In the genomic region with DNA sequence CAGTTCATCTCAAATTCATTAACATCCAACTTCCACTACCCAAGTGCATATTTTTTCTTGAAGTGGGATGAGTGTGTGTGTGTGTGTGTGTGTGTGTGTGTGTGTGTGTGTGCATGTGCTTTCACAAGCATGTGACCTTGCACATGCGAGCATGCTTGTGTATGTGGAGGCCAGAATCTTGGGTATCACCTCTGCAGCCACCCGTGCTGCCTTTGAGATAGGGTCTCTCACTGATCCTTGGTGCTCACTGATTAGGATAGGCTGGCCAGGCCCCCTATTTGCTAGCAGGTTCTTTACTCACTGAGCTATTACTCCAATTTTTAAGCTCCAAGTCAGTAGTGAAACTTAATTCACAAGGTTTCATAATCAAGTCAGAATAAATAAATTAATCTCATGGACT, we compare ENCODE assay signal across 26 mouse cellular contexts. TPM values are rescaled to one million over a fixed set of nuclear protein-coding genes. Genes with fewer than 3 reads are reported as not detected.
DNase-seq lines count a peak whose midpoint lies in the region; ATAC-seq and TF ChIP-seq lines count a peak whose summit lies in the region.
"Had no signal": no experiment of that assay in that cellular context is flagged by ENCODE, and none has a peak within 500 bp of the region (broad histone marks: within the 10 kb centered on the region; RNA-seq: fewer than 3 reads in every experiment).

No protein-coding gene starts in this region.

- H3K4me2 ChIP-seq in liver, embryonic 11.5 days, result peak overlapping the region; percentile 8; the same call in 1 of the 2 replicates
- no peak overlapping the region for H3K4me2 ChIP-seq in liver, embryonic 15.5 days
- H3K4me2 ChIP-seq: heart, embryonic 11.5 days; heart, embryonic 15.5 days; hindbrain, embryonic 14.5 days had no signal

- no peak for TF ChIP-seq POLR2A in MEL (IDR thresholded peaks at IDR 0.05; ENCODE audit: control insufficient read depth in 1 of 2, insufficient read depth in 1 of 2, low read depth in 1 of 2, low read length in 2 of 2, poor library complexity in 1 of 2)

- 0 out of 4 replicates have a peak, but pooled peaks of 1 of the 2 experiments have one; percentile 33 for TF ChIP-seq EP300 in MEL (IDR thresholded peaks at IDR 0.05; ENCODE audit: low read depth in 1 of 2, low read length in 2 of 2)

- no peaks in the 10 kb centered on the region for H3K27me3 ChIP-seq in MEL (ENCODE audit: control insufficient read depth in 1 of 2, insufficient read depth in 2 of 2, low read length in 2 of 2)
- H3K27me3 ChIP-seq in liver, embryonic 11.5 days (replicated peaks; ENCODE audit: control insufficient read depth, insufficient read depth, low read length), result no peaks in the 10 kb centered on the region
- no peaks in the 10 kb centered on the region for H3K27me3 ChIP-seq in liver, embryonic 15.5 days
- H3K27me3 ChIP-seq: heart, embryonic 15.5 days; Patski had no signal

- H3K9me3 ChIP-seq in MEL (replicated peaks; ENCODE audit: insufficient read depth, low read length), result no peaks in the 10 kb centered on the region
- H3K9me3 ChIP-seq in liver, embryonic 11.5 days (ENCODE audit: control insufficient read depth, low read length), result no peaks in the 10 kb centered on the region
- no peaks in the 10 kb centered on the region for H3K9me3 ChIP-seq in liver, embryonic 15.5 days (replicated peaks)
- H3K9me3 ChIP-seq: embryonic facial prominence, embryonic 10.5 days; forebrain, embryonic 10.5 days; heart, embryonic 15.5 days; hindbrain, embryonic 10.5 days had no signal

- H3K36me3 ChIP-seq in MEL (ENCODE audit: control insufficient read depth in 1 of 2, insufficient read depth in 2 of 2, low read length in 2 of 2), result peaks cover 4 to 15% of the 10 kb centered on the region in 2 experiments; a peak in 3 of 4 replicates
- H3K36me3 ChIP-seq in liver, embryonic 11.5 days (ENCODE audit: control insufficient read depth, insufficient read depth, low read length), result no peaks in the 10 kb centered on the region
- 0 out of 2 replicates have a peak, but pooled peaks cover 5% of the 10 kb centered on the region for H3K36me3 ChIP-seq in liver, embryonic 15.5 days (replicated peaks)
- H3K36me3 ChIP-seq: embryonic facial prominence, embryonic 10.5 days; forebrain, embryonic 10.5 days; hindbrain, embryonic 10.5 days had no signal

- ATAC-seq in liver, embryonic 11.5 days (replicated peaks; ENCODE audit: low FRiP score), result peak; percentile 89
- ATAC-seq in liver, embryonic 15.5 days (ENCODE audit: insufficient read depth), result peak; percentile 78
- peak; percentile 73 for ATAC-seq in megakaryocyte-erythroid progenitor cell, adult 5-6 weeks (replicated peaks; ENCODE audit: low FRiP score, low TSS enrichment, poor library complexity, severe bottlenecking)
- ATAC-seq: activated CD4-positive, CD25-positive, alpha-beta regulatory T cell, adult 4 months; forebrain, embryonic 14.5 days; Patski had no signal

- H3K27ac ChIP-seq in MEL (ENCODE audit: control insufficient read depth, low read depth, low read length), result no peak overlapping the region
- H3K27ac ChIP-seq in liver, embryonic 11.5 days (ENCODE audit: low read depth, low read length), result no peak overlapping the region
- no peak overlapping the region; the same call in 1 of the 2 replicates for H3K27ac ChIP-seq in liver, embryonic 15.5 days (replicated peaks)
- H3K27ac ChIP-seq: embryonic facial prominence, embryonic 10.5 days; forebrain, embryonic 10.5 days; heart, adult 2 months; heart, embryonic 15.5 days; hindbrain, embryonic 10.5 days; hindbrain, embryonic 14.5 days had no signal

- no peak for DNase-seq in MEL (ENCODE audit: low read depth, low spot score)
- DNase-seq in liver, embryonic 11.5 days (ENCODE audit: low spot score), result no peak
- DNase-seq in kidney, adult 9 months, result no peak
- DNase-seq in adrenal gland, postnatal 10 days, result no peak
- DNase-seq in gastrocnemius, postnatal 4 days (ENCODE audit: low spot score in 2 of 2), result no peak
- DNase-seq: adrenal gland, postnatal 36 days; cerebellum, adult 2 months; cerebellum, postnatal 10 days; gastrocnemius, postnatal 36 days; heart, adult 2 months had no signal

- H3K4me3 ChIP-seq in MEL (ENCODE audit: control insufficient read depth in 1 of 2, insufficient read depth in 1 of 2, low read depth in 2 of 2, low read length in 2 of 2), result no peak overlapping the region
- no peak overlapping the region for H3K4me3 ChIP-seq in liver, embryonic 11.5 days (ENCODE audit: low read depth, low read length)
- no peak overlapping the region for H3K4me3 ChIP-seq in liver, embryonic 15.5 days (replicated peaks)
- H3K4me3 ChIP-seq: embryonic facial prominence, embryonic 10.5 days; forebrain, embryonic 10.5 days; heart, adult 2 months; heart, embryonic 15.5 days; hindbrain, embryonic 10.5 days had no signal

- H3K79me2 ChIP-seq in MEL (ENCODE audit: control insufficient read depth, insufficient read depth, low read length, poor library complexity), result peaks cover 16% of the 10 kb centered on the region; the same call in 1 of the 2 replicates

- no peak for TF ChIP-seq RAD21 in MEL (IDR thresholded peaks at IDR 0.05; ENCODE audit: low read depth, low read length)

- no peak overlapping the region for H3K9ac ChIP-seq in MEL (ENCODE audit: control insufficient read depth, low read depth, low read length, poor library complexity, severe bottlenecking)
- H3K9ac ChIP-seq in liver, embryonic 11.5 days (ENCODE audit: low read depth, low read length), result no peak overlapping the region
- no peak overlapping the region for H3K9ac ChIP-seq in liver, embryonic 15.5 days
- H3K9ac ChIP-seq: heart, embryonic 15.5 days; hindbrain, embryonic 14.5 days had no signal

- H3K4me1 ChIP-seq in MEL (ENCODE audit: control insufficient read depth in 1 of 2, insufficient read depth in 2 of 2, low read length in 2 of 2), result peaks cover 13 to 19% of the 10 kb centered on the region in 2 experiments
- H3K4me1 ChIP-seq in liver, embryonic 11.5 days (replicated peaks; ENCODE audit: control insufficient read depth, insufficient read depth, low read length), result 0 out of 2 replicates have a peak, but pooled peaks cover 6% of the 10 kb centered on the region
- H3K4me1 ChIP-seq in liver, embryonic 15.5 days (replicated peaks), result peaks cover 35% of the 10 kb centered on the region
- H3K4me1 ChIP-seq: embryonic facial prominence, embryonic 10.5 days; forebrain, embryonic 10.5 days had no signal

- TF ChIP-seq CTCF in MEL (IDR thresholded peaks at IDR 0.05 in 2 of 3, conservative IDR thresholded peaks at IDR 0.05 in 1 of 3; ENCODE audit: control insufficient read depth in 1 of 3, insufficient read depth in 1 of 3, low read depth in 2 of 3, low read length in 3 of 3, poor library complexity in 1 of 3, severe bottlenecking in 1 of 3), result no peak

- 54% methylated on average over 2 of the region's 2 CpGs for WGBS in liver, embryonic 11.5 days
- WGBS in liver, embryonic 15.5 days (ENCODE audit: insufficient replicate concordance), result 25% methylated on average over 2 of the region's 2 CpGs

RNA-seq across cellular contexts. Expression of a gene that starts 6.8 kb away (rescaled TPM):
- total RNA-seq in MEL (2012; rRNA removed), result 0.04 TPM in 1 of 2 replicates, not detected in the other
- not detected for polyA plus RNA-seq in MEL (2012; ENCODE audit: insufficient read depth in 1 of 2, insufficient read length in 2 of 2, low read depth in 1 of 2, low replicate concordance in 2 of 2, missing spikeins in 1 of 2)
- polyA plus RNA-seq in liver, embryonic 11.5 days (2014; fragmentation: Nextera tagmentation; extraction: Ambion mirVana), result not detected in 2 replicates
- not detected in 2 replicates for polyA plus RNA-seq in liver, embryonic 15.5 days (2015; fragmentation: Nextera tagmentation; extraction: Ambion mirVana)
- 0.74 and 2.5 TPM in 2 replicates for total RNA-seq in megakaryocyte-erythroid progenitor cell, adult 5-6 weeks (2014; fragmentation: Nextera tagmentation)
- 1.6 TPM in 1 of 2 replicates, not detected in the other for total RNA-seq in megakaryocyte-erythroid progenitor cell, adult 5-6 weeks (2017)
- under 1 TPM in 1 of 2 experiments, not detected in 1; 0.54 TPM for total RNA-seq in adrenal gland, postnatal 10 days (2021)
- total RNA-seq in gastrocnemius, postnatal 4 days (2021), result not detected
- polyA plus RNA-seq: activated CD4-positive, CD25-positive, alpha-beta regulatory T cell, adult 4 months; C2C12; cerebellum, adult 2 months; embryonic facial prominence, embryonic 10.5 days; embryonic facial prominence, embryonic 14.5 days; forebrain, embryonic 10.5 days; forebrain, embryonic 14.5 days; heart, adult 2 months; heart, embryonic 15.5 days; hindbrain, embryonic 10.5 days; hindbrain, embryonic 14.5 days had no signal

RNA-seq across cellular contexts. Expression of a gene that starts 7.3 kb away (rescaled TPM):
- total RNA-seq in MEL (2012; rRNA removed), result 20.4 and 21.7 TPM in 2 replicates
- 10 to 100 TPM in 1 of 2 experiments, not detected in 1; 21.2 TPM for polyA plus RNA-seq in MEL (2012; ENCODE audit: insufficient read depth in 1 of 2, insufficient read length in 2 of 2, low read depth in 1 of 2, low replicate concordance in 2 of 2, missing spikeins in 1 of 2)
- 12.3 and 12.7 TPM in 2 replicates for polyA plus RNA-seq in liver, embryonic 11.5 days (2014; fragmentation: Nextera tagmentation; extraction: Ambion mirVana)
- polyA plus RNA-seq in liver, embryonic 15.5 days (2015; fragmentation: Nextera tagmentation; extraction: Ambion mirVana), result 3.8 and 4.4 TPM in 2 replicates
- total RNA-seq in megakaryocyte-erythroid progenitor cell, adult 5-6 weeks (2014; fragmentation: Nextera tagmentation), result 44.5 and 62.2 TPM in 2 replicates
- 41.3 and 53.0 TPM in 2 replicates for total RNA-seq in megakaryocyte-erythroid progenitor cell, adult 5-6 weeks (2017)
- total RNA-seq in adrenal gland, postnatal 10 days (2021), result 10 to 100 TPM; 33.1 to 43.7 TPM
- total RNA-seq in gastrocnemius, postnatal 4 days (2021), result 10 to 100 TPM; 41.1 to 50.6 TPM

RNA-seq across cellular contexts. Expression of a gene that starts 11.2 kb away (rescaled TPM):
- total RNA-seq in MEL (2012; rRNA removed), result 275 and 283 TPM in 2 replicates
- polyA plus RNA-seq in MEL (2012; ENCODE audit: insufficient read depth in 1 of 2, insufficient read length in 2 of 2, low read depth in 1 of 2, low replicate concordance in 2 of 2, missing spikeins in 1 of 2), result 100 to 1,000 TPM in 1 of 2 experiments, not detected in 1; 253 TPM
- polyA plus RNA-seq in liver, embryonic 11.5 days (2014; fragmentation: Nextera tagmentation; extraction: Ambion mirVana), result 346 and 364 TPM in 2 replicates
- 106 and 122 TPM in 2 replicates for polyA plus RNA-seq in liver, embryonic 15.5 days (2015; fragmentation: Nextera tagmentation; extraction: Ambion mirVana)
- 165 and 205 TPM in 2 replicates for total RNA-seq in megakaryocyte-erythroid progenitor cell, adult 5-6 weeks (2014; fragmentation: Nextera tagmentation)
- 238 and 272 TPM in 2 replicates for total RNA-seq in megakaryocyte-erythroid progenitor cell, adult 5-6 weeks (2017)
- 100 to 1,000 TPM; 121 to 126 TPM for total RNA-seq in adrenal gland, postnatal 10 days (2021)
- 10 to 100 TPM; 51.2 to 52.0 TPM for total RNA-seq in gastrocnemius, postnatal 4 days (2021)

RNA-seq across cellular contexts. Expression of a gene that starts 13.8 kb away (rescaled TPM):
- 0.04 TPM in 1 of 2 replicates, not detected in the other for total RNA-seq in MEL (2012; rRNA removed)
- under 1 TPM in 1 of 2 experiments, not detected in 1; 0.13 TPM for polyA plus RNA-seq in MEL (2012; ENCODE audit: insufficient read depth in 1 of 2, insufficient read length in 2 of 2, low read depth in 1 of 2, low replicate concordance in 2 of 2, missing spikeins in 1 of 2)
- polyA plus RNA-seq in liver, embryonic 11.5 days (2014; fragmentation: Nextera tagmentation; extraction: Ambion mirVana), result not detected in 2 replicates
- 0.02 TPM in 1 of 2 replicates, not detected in the other for polyA plus RNA-seq in liver, embryonic 15.5 days (2015; fragmentation: Nextera tagmentation; extraction: Ambion mirVana)
- not detected in 2 replicates for total RNA-seq in megakaryocyte-erythroid progenitor cell, adult 5-6 weeks (2014; fragmentation: Nextera tagmentation)
- total RNA-seq in megakaryocyte-erythroid progenitor cell, adult 5-6 weeks (2017), result 0.42 TPM in 1 of 2 replicates, not detected in the other
- not detected for total RNA-seq in adrenal gland, postnatal 10 days (2021)
- total RNA-seq in gastrocnemius, postnatal 4 days (2021), result not detected
- total RNA-seq: adrenal gland, adult 18-20 months; adrenal gland, postnatal 36 days; gastrocnemius, adult 8-10 months; gastrocnemius, postnatal 36 days; heart, adult 2 months; heart, postnatal 25 days had no signal
- polyA plus RNA-seq: activated CD4-positive, CD25-positive, alpha-beta regulatory T cell, adult 4 months; cerebellum, adult 2 months; embryonic facial prominence, embryonic 10.5 days; embryonic facial prominence, embryonic 14.5 days; forebrain, embryonic 14.5 days; heart, adult 2 months; heart, embryonic 15.5 days; hindbrain, embryonic 10.5 days; hindbrain, embryonic 14.5 days had no signal

RNA-seq across cellular contexts. Expression of a gene that starts 33.6 kb away (rescaled TPM):
- total RNA-seq in MEL (2012; rRNA removed), result 11.7 and 13.9 TPM in 2 replicates
- 10 to 100 TPM in 1 of 2 experiments, not detected in 1; 69.9 TPM for polyA plus RNA-seq in MEL (2012; ENCODE audit: insufficient read depth in 1 of 2, insufficient read length in 2 of 2, low read depth in 1 of 2, low replicate concordance in 2 of 2, missing spikeins in 1 of 2)
- polyA plus RNA-seq in liver, embryonic 11.5 days (2014; fragmentation: Nextera tagmentation; extraction: Ambion mirVana), result 14.6 and 15.0 TPM in 2 replicates
- polyA plus RNA-seq in liver, embryonic 15.5 days (2015; fragmentation: Nextera tagmentation; extraction: Ambion mirVana), result 2.5 and 3.3 TPM in 2 replicates
- 2.4 and 3.4 TPM in 2 replicates for total RNA-seq in megakaryocyte-erythroid progenitor cell, adult 5-6 weeks (2014; fragmentation: Nextera tagmentation)
- total RNA-seq in megakaryocyte-erythroid progenitor cell, adult 5-6 weeks (2017), result 8.5 TPM in 1 of 2 replicates, not detected in the other
- 1 to 10 TPM; 8.4 to 9.5 TPM for total RNA-seq in adrenal gland, postnatal 10 days (2021)
- total RNA-seq in gastrocnemius, postnatal 4 days (2021), result 1 to 10 TPM; 5.0 to 5.5 TPM
